Mouse (Mus musculus): ENCODE data around the gene Xpo6.

Xpo6 gene

DNA sequence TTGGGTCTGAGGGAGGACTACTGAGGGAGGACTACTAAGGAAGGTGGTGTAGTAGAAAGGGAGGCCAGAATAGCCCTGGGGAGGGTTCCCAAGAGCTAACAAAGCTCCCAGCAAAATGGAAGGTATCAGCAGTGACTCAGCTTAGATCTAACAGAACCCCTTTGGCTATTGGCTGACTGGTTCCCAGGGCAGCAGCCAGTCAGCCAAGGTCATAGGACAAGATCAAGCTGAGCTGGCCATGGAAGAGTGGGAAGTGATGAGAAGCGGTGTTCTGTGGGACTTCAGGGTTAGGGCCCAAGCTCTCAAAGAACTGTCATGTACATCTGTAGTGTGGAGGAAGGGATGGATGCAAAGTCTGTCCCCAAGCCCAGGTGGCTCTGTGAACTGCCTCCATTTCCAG, 123.4 kb downstream of the Xpo6 start:
- peak; percentile 43 for DNase-seq (ENCODE audit: low spot score)

DNA sequence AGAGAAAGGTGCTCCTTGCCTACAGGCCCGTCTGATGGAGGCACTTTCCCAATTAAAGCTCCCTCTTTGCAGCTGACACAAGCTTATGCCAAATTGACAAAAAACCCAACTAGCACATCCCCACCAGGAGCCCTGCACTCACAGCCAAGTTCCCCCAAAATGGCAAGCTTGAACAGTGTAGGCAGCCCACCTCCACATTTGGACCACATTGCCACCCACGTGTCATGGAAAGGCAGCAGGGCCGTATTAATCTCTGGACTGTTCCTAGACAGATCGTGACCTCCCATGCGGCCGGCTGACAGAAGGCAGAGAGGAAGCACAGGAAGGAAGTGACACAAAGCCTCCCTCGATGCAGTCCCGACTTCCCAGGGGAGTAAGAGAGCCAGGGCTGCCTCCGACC, 125.2 kb downstream of the Xpo6 start:
- no peak for DNase-seq (ENCODE audit: low spot score)

DNA sequence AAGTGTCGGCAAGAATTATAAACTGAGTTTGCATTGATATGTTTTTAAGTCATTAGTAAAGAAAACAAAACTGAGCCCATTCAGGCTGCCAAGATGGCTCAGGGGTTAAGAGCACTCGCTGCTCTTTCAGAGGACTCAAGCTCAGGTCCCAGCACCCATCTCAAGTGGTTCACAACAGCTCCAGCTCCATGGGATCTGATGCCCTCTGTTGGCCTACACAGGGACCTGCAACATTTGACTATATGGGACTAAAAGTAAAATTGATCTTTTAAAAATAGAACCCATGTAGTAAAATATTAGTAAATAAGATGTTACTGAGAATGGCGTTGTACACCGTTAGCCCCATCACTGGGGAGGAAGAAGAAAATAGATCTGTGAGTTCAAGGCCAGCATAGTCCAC, 130.0 kb downstream of the Xpo6 start:
- no peak for DNase-seq (ENCODE audit: low spot score)

DNA sequence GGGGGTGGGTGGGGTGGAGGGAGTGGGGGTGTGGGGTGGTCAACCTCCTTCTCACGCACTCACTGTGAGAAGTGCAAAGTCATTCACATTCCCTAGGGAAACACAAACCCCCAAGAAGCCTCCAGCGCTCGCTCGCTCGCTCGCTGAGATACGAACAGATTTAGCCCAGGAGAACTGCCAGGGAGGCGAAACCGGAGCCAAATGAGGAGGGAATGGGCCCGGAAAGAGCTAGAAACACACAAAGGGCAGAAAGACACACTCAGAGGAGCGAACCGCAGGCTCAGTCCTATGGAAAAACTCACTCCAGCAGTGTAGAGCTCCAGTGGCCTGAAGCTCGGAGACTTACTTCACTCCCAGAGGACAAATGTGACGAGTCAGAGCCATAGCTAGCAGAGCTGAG, 133.5 kb downstream of the Xpo6 start:
- no peak for DNase-seq (ENCODE audit: low spot score)

DNA sequence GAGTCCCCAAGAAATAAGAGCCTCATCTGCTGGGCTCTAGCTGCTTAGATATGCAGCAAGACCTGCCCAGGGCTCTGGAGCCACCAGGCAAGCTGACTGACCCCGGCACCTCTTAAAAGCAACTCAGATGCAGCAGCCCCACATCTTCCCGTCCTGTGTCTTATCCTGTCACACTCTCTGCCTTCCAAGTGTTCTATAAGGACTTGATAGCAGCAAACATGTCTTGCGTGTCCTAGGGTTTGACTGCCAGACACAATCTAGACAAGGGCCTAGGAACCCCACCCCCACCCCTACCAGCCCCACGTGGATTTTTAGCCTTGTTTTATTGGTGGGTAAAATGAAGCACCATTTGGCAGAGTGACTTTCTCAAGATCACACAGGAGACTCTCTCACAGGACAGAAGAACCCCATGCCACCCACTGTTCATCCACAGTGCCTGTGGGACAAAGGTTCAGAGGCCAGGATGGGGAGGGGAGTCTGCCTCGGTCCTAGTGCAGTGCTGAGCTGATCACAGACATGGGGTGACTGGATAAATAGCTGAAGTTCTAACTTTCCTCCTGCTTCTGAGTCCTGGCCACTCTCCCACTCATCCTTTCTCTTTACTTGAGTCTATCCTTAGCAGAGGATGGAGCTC, 134.9 kb downstream of the Xpo6 start:
- no peak for DNase-seq (ENCODE audit: low spot score)

DNA sequence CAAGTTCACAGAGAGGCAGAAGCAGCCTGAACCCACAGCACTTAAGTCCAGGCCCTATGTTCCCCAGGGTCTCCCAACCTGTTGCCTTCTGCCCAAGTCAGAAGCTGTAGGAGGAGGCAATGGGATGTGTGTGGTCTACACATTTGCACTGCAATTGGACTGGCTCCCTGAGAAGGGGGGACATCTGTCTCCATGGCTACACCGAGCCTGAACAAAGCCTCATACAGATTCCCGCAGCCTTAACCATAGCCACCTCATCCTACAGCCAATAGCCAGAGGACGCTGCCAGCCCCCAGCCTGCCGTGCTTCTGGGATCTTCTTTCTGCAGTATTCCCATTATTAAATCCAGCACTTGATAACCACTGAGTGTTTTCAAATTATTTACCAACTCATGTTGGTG, 138.1 kb downstream of the Xpo6 start:
- no peak for DNase-seq (ENCODE audit: low spot score)

DNA sequence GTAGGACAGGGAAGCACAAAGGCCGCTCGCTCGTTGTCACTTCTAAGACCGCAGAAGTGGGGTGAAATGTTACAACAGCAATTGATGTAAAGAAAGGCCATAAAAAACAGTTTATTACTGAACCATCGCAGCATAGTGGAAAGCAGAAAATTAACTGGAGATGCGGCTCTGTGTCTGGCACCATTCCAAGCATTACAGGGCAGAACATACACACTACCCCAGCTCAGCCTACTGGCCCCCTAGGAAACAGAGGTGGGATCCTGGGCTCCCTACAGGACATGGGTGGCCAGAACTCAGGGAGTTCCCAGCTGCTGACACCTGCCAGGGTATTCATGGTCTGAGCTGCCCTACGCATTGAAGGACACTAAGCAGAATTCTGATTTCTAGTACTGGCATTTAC, 141.4 kb downstream of the Xpo6 start:
- no peak for DNase-seq (ENCODE audit: low spot score)

DNA sequence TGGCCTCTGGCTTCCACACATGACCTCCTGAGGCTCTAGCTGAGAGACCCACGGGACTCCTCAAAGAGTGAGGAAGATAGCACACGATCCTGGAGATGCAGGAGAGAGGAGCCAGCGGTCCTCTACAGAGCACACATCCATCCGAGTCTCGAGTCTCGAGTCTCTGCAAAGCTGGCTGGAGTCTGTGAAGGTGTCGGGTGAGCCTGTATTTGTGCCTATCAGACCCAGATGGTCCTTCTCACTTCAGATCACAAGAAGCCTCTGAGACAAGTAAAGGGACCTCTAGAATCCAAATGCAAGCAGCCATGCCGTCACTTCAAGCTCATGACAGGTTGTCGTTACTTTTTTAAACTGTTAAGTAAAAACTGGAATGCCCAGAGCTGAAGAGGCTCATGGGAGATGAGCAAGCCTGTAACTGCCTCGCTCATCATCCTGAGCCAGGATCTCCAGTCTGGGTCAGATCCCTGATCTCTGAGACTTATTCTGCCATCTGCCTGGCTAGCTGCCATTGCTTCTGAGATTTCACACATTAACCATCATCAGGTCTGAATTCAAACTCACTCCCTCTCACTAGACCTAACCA, 142.9 kb downstream of the Xpo6 start:
- no peak for DNase-seq (ENCODE audit: low spot score)

DNA sequence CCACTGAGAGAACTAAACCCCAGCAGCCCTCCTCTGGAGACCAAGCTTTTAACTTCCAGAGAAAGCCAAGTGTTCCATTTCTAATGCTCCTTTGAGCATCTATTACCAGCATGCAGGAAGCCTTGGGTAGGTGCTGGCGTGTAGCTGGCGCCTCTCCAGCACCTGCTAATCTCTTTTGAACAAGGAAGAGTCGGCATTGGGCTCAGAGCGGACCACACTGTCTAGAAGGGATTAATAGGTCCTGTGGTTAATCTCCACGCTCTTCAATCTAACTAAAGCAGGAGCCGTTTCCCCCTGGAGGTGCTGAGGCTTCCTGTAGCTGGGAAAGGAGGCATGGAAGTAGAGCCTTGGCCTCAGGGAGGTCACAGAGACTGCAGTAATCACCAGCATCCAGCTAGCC, 145.7 kb downstream of the Xpo6 start:
- DNase-seq (ENCODE audit: low spot score) = no peak

DNA sequence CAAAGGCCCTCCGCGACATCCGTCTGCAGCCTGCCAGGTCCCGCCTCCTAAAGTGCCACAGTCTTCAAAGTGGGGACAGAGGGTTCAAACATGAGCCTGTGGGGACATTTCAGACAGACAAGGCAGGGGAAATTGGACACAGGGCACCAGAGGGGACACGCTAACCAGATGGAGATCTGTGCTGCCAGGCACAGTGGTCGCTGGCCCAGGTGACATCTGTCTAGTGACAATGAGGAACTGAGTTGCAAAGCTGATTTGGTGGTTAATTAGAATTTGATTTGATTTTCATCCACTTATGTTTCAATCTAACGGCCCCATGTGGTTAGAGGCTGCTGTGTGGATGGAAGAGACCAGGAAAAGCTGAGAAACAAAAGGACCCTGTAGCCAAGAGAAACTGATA, 146.7 kb downstream of the Xpo6 start:
- DNase-seq (ENCODE audit: low spot score) = no peak

DNA sequence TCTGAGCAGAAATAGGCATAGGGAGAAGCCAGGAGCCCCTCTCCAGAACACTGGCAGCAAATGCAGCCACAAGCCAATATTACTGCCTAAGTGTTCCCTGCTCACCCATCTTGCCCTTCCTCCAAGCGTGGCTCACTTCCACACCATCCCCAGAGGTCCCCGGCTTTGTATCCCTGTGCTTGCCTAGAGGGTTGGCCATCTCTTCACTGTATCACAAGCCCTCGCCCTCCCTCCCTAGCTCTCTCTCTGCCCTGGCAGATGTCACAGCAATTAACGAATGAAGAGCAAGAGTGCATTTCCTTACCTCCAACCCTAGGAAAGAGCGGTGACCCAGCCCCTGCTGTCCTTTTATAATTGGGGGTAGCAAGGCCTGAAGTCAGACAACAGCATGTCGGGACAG, 148.4 kb downstream of the Xpo6 start:
- DNase-seq (ENCODE audit: low spot score) = no peak

Measured in ovary, adult 18-20 months (tissue).